Mouse (Mus musculus): ENCODE results near the gene 1700012A03Rik. TPM values are rescaled to one million over a fixed set of nuclear protein-coding genes. Genes with fewer than 3 reads are reported as not detected.

The 1700012A03Rik gene
- not detected in 4 replicates for total RNA-seq (2023)

DNA sequence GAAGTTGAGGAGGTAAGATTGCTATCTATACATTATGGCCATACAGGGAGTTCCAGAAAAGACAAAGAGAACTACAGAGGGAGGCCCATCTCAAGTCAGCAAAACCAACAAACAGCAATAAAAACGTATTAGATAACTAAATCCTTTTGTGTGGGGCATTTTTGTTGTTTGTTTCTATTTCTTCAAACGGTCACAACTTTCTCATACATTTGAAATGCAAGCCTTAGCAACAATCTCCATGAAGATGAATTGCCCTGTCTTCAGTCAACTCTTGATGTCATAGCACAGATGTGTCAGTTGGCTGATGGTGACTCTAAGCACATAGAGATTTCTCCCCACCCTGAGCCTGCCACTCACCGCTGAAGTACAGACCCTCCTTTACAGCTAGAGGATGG, at the start of gene 1700012A03Rik:
Gene 1700012A03Rik, plus strand, starts transcription at position 296 of the 395 bp plus-strand sequence.

All from B cell, adult 62 days (primary cell).